8 mouse cellular contexts compared by ENCODE assay signal in genomic region chr14:105328397-105329302, GRCm38 (mm10).
DNase-seq lines count a peak whose midpoint lies in the region; ATAC-seq and TF ChIP-seq lines count a peak whose summit lies in the region.

No protein-coding gene starts in this region.

- H3K9me3 ChIP-seq in hindbrain, embryonic 15.5 days, result no peaks in the 10 kb centered on the region
- H3K9me3 ChIP-seq in lung, postnatal 0 days (ENCODE audit: low read length), result no peaks in the 10 kb centered on the region

- no peaks in the 10 kb centered on the region; the same call in 1 of the 2 replicates for H3K4me1 ChIP-seq in cortical plate, adult 2 months (ENCODE audit: control insufficient read depth, insufficient read depth, low read length)
- peaks cover 12% of the 10 kb centered on the region for H3K4me1 ChIP-seq in hindbrain, embryonic 15.5 days (replicated peaks)
- peaks cover 4% of the 10 kb centered on the region; the same call in 1 of the 2 replicates for H3K4me1 ChIP-seq in lung, postnatal 0 days (ENCODE audit: insufficient read depth, low read depth, low read length)

- peak; percentile 79 for ATAC-seq in hindbrain, embryonic 15.5 days (ENCODE audit: low FRiP score, low read depth)
- peak; percentile 93 for ATAC-seq in lung, postnatal 0 days

- peak overlapping the region; percentile 27 for H3K4me3 ChIP-seq in cortical plate, adult 2 months (ENCODE audit: insufficient read depth, low read length)
- H3K4me3 ChIP-seq in hindbrain, embryonic 15.5 days, result peak overlapping the region; percentile 22
- H3K4me3 ChIP-seq in lung, postnatal 0 days (ENCODE audit: low read depth, low read length), result peak overlapping the region; percentile 37

- DNase-seq in adrenal gland, adult 8-10 months, result peak; percentile 64
- DNase-seq in gastrocnemius, adult 8-10 months (ENCODE audit: low spot score in 2 of 2), result peak; percentile 50 to 76
- DNase-seq in layer of hippocampus, postnatal 25 days (ENCODE audit: extremely low spot score in 1 of 2, low spot score in 1 of 2), result peak; percentile 54 to 59
- DNase-seq in lung, postnatal 0 days (ENCODE audit: low spot score), result peak; percentile 93
- peak; percentile 62 for DNase-seq in ovary, postnatal 14 days (ENCODE audit: low spot score)
- no peak for DNase-seq in c-Kit-positive CD71-positive TER-119-positive erythroid progenitor cells, embryonic 14.5 days (ENCODE audit: low spot score)

- 18% methylated on average over 13 of the region's 13 CpGs for WGBS in hindbrain, embryonic 15.5 days
- 9% methylated on average over 13 of the region's 13 CpGs for WGBS in lung, postnatal 0 days

- H3K36me3 ChIP-seq in hindbrain, embryonic 15.5 days, result no peaks in the 10 kb centered on the region
- no peaks in the 10 kb centered on the region for H3K36me3 ChIP-seq in lung, postnatal 0 days (ENCODE audit: insufficient read depth, low read length)

- TF ChIP-seq CTCF in cortical plate, adult 2 months (IDR thresholded peaks at IDR 0.05; ENCODE audit: extremely low read depth, insufficient read depth, low read length), result no peak
- no peak for TF ChIP-seq CTCF in lung, postnatal 0 days (IDR thresholded peaks at IDR 0.05)

- H3K27ac ChIP-seq in cortical plate, adult 2 months (ENCODE audit: insufficient read depth, low read length), result peak overlapping the region; percentile 63; the same call in 1 of the 2 replicates
- H3K27ac ChIP-seq in hindbrain, embryonic 15.5 days (replicated peaks), result peak overlapping the region; percentile 80
- peak overlapping the region; percentile 65 for H3K27ac ChIP-seq in lung, postnatal 0 days (ENCODE audit: low read length)

- TF ChIP-seq EP300 in lung, postnatal 0 days (IDR thresholded peaks at IDR 0.05), result peak; percentile 31; the same call in 1 of the 2 replicates

- peak overlapping the region; percentile 14; the same call in 1 of the 2 replicates for H3K9ac ChIP-seq in hindbrain, embryonic 15.5 days
- H3K9ac ChIP-seq in lung, postnatal 0 days (replicated peaks; ENCODE audit: low read depth), result peak overlapping the region; percentile 10; the same call in 1 of the 2 replicates

- H3K27me3 ChIP-seq in hindbrain, embryonic 15.5 days, result no peaks in the 10 kb centered on the region
- no peaks in the 10 kb centered on the region for H3K27me3 ChIP-seq in lung, postnatal 0 days (replicated peaks; ENCODE audit: insufficient read depth, low read length)

- peak overlapping the region; percentile 51 for H3K4me2 ChIP-seq in hindbrain, embryonic 15.5 days
- peak overlapping the region; percentile 53 for H3K4me2 ChIP-seq in lung, postnatal 0 days (replicated peaks; ENCODE audit: low read depth, low read length)

- TF ChIP-seq POLR2A in cortical plate, adult 2 months (IDR thresholded peaks at IDR 0.05; ENCODE audit: extremely low read depth, insufficient read depth, low read length), result peak; percentile 51; the same call in 1 of the 2 replicates
